Mouse (Mus musculus) G1E-ER4 (cell line): Measurements from ENCODE around the gene Col13a1. TPM values are rescaled to one million over a fixed set of nuclear protein-coding genes. Genes with fewer than 3 reads are reported as not detected.

ENCODE experiments used
- GATA1 ChIP-seq: IDR thresholded peaks from one replicate; pipeline ENCODE4 v1.8.0; 2012; ENCODE audit warnings: low read length, inconsistent platforms
- polyA plus RNA-seq: library from polyadenylated mRNA; stranded (reverse); fragments of >175 nt; gene quantifications from 2 replicates; pipeline ENCODE4 v1.2.3, GENCODE M21; 2012

The Col13a1 gene
- polyA plus RNA-seq, 1 experiment = not detected

DNA sequence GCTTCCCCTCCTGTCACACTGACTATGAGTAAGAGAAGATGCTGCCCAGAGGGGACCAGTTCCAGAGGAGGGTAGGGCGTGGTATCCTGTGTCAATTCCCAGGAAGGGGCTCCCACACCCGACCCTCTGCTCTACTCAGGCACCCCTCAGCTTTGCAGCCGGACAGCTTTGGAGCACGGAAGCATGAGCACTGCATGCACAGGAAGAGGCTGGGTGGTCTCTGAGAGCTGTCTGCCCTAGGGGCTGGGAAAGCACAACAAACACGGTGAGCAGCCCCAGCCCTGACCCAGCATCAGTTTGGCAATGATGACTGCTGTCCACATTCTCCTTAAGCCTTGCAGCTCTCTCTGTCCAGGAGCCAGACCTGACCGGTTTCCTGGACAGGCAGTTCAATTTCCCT is 47.2 kb downstream of the Col13a1 start:
- no peak for TF ChIP-seq GATA1

DNA sequence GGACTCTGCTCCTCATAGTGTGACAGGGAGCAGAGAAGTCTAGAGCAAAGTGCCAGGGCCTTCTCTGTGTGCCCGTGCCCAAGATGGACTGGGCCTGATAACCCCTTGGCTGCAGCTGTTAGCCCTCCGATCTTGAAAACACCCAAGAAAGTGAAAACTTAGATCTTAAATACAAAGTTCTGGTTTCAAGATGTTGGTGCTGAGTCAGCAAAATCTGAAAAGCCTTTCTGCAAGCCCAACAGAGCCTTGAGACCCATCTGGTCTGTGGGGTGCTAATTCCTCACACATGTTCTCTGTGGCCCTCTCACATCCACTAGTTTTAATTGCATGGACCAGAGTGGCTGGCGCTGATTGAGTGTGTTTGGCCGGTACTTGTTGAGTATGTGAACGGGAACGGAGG is 49.0 kb downstream of the Col13a1 start:
- TF ChIP-seq GATA1 = no peak

DNA sequence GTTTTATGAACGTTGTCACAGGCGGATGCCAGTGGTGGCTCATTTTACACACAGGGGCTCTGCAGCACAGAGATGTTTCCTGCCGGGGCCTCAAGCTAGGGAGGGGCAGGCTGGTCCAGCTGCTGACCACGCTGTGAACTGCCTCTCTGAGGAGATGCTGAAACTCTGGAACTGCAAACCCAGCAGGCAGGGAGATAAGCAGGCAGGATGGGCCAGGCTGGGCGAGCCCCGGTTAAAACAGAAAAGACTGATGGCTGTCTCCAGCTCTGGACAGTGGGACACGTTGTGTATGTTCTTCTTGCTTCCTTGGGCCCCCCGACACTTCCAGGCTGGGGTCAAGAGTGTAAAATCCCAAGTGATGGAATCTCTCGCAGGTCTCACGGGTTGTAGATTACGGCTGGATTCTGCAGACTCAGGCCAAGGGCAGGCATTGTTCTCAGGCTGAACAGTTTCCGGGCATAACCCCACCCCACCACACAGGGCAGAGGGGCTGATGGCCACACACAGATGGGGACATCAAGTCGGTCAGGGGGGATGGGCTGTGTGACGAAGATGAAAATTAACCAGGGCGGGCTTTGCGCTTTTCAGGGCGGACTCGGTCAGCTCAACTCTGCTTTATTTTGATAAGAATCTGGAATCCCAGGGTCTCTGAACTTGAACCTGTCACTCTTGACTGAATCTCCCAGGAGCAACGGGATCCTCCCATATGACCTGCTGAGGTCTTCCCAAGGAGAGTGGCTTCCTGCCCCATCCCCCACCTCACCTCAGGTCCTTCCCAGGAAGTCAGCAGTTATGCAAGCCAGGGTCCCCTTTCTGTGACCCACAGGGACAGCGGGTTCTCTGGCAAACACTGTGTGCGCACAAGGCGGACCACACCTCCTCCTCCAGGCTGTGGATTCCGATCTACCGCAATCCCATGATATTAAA is 49.9 kb downstream of the Col13a1 start:
- TF ChIP-seq GATA1 = no peak

DNA sequence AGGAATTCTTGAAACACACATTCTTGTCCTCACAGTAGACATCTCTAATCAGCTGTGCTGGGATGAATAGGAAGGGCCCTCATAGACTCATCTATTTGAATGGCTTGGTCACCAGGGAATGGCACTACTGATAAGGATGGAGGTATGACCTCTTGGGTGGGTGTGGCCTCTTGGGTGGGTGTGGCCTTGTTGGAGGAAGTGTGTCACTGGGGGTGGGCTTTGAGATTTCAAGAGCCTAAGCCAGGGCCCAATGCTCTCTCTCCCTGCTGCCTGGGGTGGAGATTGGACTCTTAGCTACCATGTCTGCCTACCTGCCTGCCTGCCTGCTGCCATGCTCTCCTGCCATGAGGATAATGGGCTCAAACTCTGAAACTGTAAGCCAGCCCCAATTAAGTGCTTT is 53.2 kb downstream of the Col13a1 start:
- no peak for TF ChIP-seq GATA1

DNA sequence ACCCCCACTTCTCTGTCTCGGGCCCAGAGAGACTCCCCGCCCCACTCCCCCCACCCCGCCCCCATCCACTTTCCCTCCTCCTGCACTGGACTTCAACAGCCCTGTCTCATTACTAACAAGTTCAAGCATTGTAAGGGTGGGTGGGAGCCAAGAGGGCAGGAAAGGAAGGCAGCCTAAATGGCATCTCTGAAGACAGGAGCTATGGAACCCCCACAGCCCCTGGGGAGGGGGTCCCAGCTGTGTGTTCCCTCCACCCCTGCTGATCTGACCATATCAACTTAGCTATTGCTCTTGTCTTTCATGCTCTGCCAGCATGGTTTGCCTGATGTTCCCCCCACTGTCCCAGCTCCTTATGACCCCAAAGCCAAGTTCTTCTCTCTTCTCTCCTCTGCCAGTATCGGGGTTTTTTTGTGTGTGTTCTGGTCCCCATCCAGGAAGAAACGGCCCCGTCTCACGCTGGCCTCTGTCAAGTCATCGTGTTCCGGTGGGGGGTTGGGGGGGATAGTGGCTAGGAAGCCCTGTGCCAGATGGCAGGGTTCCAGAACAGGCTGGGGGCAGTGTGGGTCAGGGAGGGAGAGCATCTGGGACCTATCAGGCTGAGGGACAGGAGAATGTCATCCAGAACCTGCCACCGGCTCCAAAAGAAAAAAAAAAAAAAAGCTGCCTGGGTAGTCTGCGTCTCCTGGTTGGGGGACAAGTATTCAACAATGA is 58.1 kb downstream of the Col13a1 start:
- no peak for TF ChIP-seq GATA1

DNA sequence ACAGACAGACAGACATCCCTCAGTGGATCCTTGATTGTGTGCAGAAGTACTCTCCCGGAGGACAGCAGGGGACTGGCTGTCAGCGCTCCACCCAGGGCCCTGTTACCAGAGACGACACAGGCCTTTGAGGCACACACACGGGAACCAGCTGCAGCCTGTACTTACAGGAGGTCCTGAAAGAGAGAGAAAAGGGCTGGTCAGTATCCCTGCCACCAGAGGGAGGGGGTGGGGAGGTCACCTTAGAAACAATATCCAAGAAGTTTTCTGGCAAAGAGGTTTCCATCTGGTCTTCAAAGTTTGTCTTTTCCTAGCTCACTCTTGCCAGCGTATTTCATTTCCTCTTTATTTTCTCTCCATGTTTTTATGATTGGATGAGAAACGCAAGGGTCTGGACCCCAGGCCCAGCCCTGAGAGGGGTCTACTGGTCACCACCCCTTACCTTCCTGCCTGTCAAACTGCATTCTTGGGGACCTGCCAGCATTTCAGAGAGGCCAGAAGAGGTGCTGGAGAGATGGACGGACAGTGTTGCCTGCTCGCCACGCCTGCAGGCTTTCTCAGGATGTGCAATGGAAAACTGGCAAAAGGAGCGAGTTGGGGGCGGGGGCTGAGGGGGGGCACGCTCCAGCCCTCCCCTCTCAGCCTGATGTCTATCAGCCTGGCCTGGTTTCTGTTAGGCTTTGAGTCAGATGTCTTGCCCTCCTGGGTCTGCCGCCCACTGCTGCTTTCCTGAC is 58.8 kb downstream of the Col13a1 start:
- no peak for TF ChIP-seq GATA1

DNA sequence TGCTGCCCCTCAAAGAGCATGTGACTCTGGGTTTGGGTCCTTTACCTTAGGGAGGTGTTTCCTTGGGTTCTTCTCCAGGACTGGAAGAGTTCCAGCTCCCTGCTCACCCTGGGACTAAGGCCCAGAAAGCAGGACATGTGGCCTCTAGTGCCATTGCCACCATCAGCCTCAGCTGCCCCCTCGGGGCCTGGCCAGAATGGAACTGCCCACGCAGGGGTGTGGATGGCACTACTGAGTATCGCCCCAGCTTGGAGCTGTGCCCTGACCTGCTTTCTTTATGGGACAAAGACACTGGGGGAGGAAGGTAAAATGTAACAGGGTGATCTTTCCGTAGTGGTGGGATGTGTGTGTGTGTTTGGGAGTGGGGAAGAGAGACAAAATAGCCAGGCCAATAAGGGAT is 59.4 kb downstream of the Col13a1 start:
- no peak for TF ChIP-seq GATA1

DNA sequence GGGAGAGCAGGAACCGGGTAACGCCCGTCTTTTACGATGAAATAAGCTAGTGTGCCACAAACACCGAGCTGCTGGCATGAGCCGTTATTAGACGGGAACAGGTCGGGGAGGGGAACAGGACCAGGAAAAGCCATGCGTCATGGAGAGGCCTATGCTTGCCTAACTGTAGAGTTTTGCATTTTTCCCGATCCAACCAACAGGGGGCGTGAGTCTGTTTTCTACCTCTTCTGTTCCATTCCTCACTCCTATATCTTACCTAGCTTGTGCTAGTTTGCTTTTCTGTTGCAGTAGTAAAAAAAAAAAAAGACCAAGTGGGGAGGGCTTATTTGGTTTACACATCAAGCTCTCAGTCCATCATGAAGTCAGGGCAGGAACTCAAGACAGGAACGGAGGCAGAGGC is 61.8 kb downstream of the Col13a1 start:
- TF ChIP-seq GATA1 = no peak

DNA sequence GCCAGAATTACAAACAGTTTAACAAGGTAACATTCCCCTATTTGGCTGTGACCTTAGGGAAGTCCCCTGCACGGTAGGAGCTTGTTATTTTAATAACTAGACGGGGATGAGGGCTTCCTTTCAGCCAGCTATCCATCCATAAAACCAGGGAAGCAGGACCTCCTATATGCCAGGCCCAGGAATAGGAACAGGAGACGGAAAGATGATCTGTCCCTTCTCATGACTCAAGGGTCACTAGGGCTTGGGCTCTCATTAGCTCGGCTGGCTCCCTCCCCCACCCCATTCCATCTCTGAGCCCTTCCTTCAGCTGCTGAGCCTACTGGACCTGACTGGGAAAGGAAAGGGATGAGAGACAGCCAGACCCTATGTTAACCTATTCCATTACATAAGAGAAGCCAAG is 67.1 kb downstream of the Col13a1 start:
- no peak for TF ChIP-seq GATA1

DNA sequence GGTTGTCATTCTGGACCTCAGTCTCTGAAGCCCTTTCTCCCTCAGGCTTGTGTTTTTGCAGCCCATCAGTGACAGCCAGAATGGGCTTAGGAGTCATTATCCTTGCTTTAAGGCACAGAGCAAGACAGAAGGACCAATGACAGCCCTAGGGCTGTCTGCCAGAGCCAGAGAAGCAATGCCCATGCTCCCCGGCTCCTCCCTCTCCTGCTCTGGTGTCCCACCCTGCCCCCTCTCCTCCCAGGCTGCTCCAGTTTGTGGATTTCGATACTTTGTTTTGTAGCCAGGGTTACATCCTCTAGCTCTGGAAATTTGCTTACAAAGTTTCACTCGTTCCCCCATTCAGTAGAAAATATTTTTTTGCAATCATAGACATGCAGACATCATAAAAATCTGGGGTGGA is 69.9 kb downstream of the Col13a1 start:
- no peak for TF ChIP-seq GATA1

DNA sequence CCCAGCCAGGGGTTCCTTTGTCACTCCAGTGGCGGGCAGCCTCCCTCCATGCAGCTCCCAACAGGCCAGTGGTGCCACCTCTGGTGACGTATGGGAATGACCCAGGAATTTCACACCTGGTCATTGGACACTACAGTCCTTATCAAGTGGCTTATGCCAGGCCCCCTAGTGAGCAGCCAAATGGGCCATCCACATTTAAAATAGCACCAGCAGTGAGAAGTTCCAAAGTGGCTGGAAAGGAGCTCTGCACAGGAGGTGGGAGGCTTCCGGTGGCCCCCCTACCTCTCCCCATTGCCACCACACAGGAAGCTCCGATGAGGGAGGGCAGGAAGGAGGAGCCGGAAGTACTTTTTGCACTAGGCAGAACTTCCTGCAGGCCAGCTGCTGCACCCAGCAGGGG is 72.7 kb downstream of the Col13a1 start:
- TF ChIP-seq GATA1 = no peak

DNA sequence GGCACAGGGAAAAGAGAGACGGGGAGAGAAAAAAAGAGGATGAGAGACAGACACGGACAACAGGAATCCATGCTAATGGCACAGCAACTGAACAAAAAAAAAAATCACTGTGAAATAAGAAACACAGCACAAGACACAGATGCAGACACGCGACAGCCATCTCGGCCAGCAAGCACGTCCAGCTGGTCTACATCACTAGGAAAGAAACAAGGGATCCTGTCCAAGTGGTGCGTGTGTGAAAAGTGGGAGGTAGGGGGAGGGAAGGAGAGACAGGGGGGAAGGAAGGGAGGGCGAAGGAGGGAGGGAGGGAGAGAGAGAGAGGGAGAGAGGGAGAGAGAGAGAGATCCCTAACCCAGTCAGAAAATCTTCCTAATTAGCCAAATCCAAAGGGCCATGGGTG is 73.6 kb downstream of the Col13a1 start:
- TF ChIP-seq GATA1 = no peak

DNA sequence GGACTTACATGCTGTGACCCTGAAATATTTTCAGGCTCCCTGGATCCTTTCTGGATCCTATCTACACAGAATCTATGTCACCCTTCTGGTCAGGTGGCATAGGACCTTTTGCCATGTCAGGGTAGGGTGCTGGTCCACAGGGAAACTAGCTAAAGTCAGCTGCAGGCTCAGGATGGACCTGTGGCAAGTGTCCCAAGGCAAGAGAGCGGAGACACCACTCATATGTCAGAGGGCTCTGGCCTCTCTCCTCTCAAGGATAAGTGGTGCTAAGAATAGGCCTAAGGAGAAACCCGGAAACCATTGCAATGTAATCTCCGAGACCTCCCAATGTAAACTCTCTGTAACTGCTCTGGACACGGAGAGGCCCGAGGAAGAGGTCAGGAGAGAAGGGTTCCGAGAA is 80.8 kb downstream of the Col13a1 start:
- TF ChIP-seq GATA1 = no peak

DNA sequence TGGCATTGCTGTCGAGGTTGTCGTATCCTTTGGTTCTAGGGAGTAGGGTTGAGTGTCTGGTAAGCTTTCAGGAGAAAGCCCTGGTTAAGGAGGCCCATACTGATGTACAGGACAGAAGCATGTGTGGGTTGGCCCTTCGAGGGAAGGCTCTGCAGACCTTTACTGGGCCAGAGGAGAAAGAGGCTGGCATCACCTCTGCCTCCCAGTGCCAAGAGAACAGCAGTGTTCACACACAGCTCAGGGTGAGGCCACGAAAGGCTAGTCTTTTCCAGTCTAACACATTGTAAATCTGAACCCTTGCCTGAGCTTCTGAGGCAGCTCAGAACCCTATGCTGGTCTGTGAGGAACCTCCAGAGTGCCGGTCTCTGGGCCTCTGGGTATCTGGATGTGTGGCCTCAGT is 84.3 kb downstream of the Col13a1 start:
- no peak for TF ChIP-seq GATA1

DNA sequence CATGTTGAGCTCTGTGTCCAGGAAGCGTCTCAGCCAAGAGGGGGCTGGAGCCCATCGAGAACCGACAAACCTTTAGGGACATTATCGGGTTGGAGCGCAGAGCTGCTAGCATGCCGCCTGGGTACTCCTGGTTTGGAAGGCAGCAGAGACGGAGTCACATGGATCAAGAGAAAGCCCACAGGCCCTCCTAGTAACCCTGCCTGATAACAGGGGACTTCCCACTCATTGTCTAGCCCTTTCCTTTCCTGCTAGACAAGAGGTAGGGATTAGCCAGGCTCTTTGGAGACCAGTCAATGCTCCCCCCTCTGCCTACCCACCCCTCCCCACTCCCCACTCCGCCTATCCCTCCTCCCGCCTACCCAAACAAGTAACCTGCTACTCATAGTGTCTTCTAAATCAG is 87.8 kb downstream of the Col13a1 start:
- no peak for TF ChIP-seq GATA1

DNA sequence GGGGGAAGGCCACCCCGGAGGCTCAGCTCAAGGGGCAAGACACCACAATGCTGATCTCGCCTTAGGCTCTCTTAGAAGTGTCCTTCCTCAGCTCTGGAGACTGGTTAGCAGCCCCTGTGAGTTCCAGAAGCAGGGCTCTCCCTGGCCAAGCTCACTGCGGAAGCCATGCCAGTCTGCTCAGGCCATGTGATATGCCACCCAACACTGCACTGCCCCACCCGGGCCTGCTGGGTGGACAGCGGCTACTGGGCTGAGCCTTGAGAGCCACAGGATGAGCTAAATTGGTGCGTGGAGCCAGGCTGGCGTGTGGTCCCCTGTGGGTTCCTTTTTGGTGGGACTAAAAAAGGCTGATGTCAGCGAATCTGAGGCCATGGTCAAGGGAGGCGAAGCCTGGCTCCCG is 88.6 kb downstream of the Col13a1 start:
- no peak for TF ChIP-seq GATA1
